Mouse (Mus musculus) limb, embryonic 14.5 days (tissue): ENCODE data around the gene Arl2bp. TPM values are rescaled to one million over a fixed set of nuclear protein-coding genes. Genes with fewer than 3 reads are reported as not detected.

ENCODE experiments used
- ATAC-seq: fragments of 200-750 bp; cut with Nextera tagmentation; 2 replicates; pipeline ENCODE4 v1.8.0; 2017; ENCODE audit warnings: low read depth, moderate number of reproducible peaks, moderate TSS enrichment; ENCODE audit not compliant: low FRiP score
- DNase-seq: peaks from one replicate; pipeline ENCODE4 v3.0.0-alpha.2; 2015; ENCODE audit warnings: low spot score
- H3K27ac ChIP-seq: fragments of 300-500 bp; sonication (generic); replicated peaks from 2 replicates; pipeline ENCODE4 v1.5.1; 2014; ENCODE audit warnings: low read depth, mild to moderate bottlenecking, low read length, moderate library complexity, mixed read lengths
- H3K27me3 ChIP-seq: fragments of 300-500 bp; sonication (generic); 2 replicates; pipeline ENCODE4 v1.6.1; 2014; ENCODE audit warnings: low read length, mixed read lengths; ENCODE audit not compliant: control insufficient read depth, insufficient read depth
- H3K36me3 ChIP-seq: fragments of 300-500 bp; sonication (generic); 2 replicates; pipeline ENCODE4 v1.6.1; 2014; ENCODE audit warnings: mild to moderate bottlenecking, low read length, moderate library complexity, mixed read lengths; ENCODE audit not compliant: control insufficient read depth, insufficient read depth
- H3K4me1 ChIP-seq: fragments of 300-500 bp; sonication (generic); 2 replicates; pipeline ENCODE4 v1.6.1; 2014; ENCODE audit warnings: antibody characterized with exemption, low read length, mixed read lengths; ENCODE audit not compliant: control insufficient read depth, insufficient read depth
- H3K4me2 ChIP-seq: fragments of 300-500 bp; sonication (generic); replicated peaks from 2 replicates; pipeline ENCODE4 v1.6.1; 2014; ENCODE audit warnings: low read depth, mild to moderate bottlenecking, low read length, moderate library complexity; ENCODE audit not compliant: severe bottlenecking
- H3K4me3 ChIP-seq: fragments of 300-500 bp; sonication (generic); replicated peaks from 2 replicates; pipeline ENCODE4 v1.5.1; 2014; ENCODE audit warnings: low read length
- H3K9ac ChIP-seq: fragments of 300-500 bp; sonication (generic); 2 replicates; pipeline ENCODE4 v1.6.1; 2014; ENCODE audit warnings: mild to moderate bottlenecking, low read depth, low read length, moderate library complexity; ENCODE audit not compliant: severe bottlenecking
- H3K9me3 ChIP-seq: fragments of 300-500 bp; sonication (generic); 2 replicates; pipeline ENCODE4 v1.6.1; 2016; ENCODE audit warnings: low read length; ENCODE audit not compliant: control insufficient read depth
- POLR2A ChIP-seq: fragments of 200-500 bp; IDR thresholded peaks from 2 replicates; pipeline ENCODE4 v1.8.0; 2012; ENCODE audit warnings: inconsistent platforms, mild to moderate bottlenecking, moderate library complexity, borderline replicate concordance; ENCODE audit not compliant: insufficient read depth, insufficient read length; ENCODE audit errors: extremely low read depth
- WGBS: fragments of 180-500 bp; shearing (Covaris S2); extraction: QIAGEN DNeasy Blood & Tissue Kit; methylation state at CpG from one replicate; pipeline ENCODE4 v1.1.7; 2014; 5-methylcytosine and 5-hydroxymethylcytosine counted together
- polyA plus RNA-seq, 2 experiments: library from polyadenylated mRNA; depleted of rRNA in 1 of 2; stranded (reverse) in 1 of 2; unstranded in 1 of 2; fragments of >200 nt; fragmentation: Nextera tagmentation in 1 of 2; extraction: Ambion mirVana in 1 of 2; gene quantifications; 2 replicates each; pipeline versions ENCODE4 v1.2.1 to v1.2.3; 2012 to 2014

Arl2bp gene
- polyA plus RNA-seq, 2 experiments = 54.0 to 111 TPM

DNA sequence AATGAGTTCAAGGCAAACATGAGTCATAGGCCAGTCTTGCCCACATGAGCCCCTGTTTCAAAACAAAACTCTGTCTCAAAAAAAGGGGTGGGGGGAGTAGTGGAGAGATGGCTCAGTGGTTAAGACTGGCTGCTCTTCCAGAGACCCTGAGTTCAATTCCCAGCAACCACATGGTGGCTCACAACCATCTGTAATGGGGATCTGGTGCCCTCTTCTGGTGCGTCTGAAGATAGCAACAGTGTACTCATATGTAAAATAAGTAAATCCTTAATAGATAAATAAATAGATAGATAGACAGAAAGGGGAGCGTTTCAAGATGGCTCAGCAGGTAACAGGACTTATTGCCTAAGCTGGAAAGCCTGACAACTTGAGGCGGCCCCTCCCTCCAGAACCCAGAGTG lies 14.0 kb downstream of the Arl2bp start:
- Histone ChIP-seq H3K36me3 (no peaks in the 10 kb centered on the region), H3K9ac (no peak overlapping the region), H3K4me3 (no peak overlapping the region), H3K4me2 (no peak overlapping the region), H3K27me3 (no peaks in the 10 kb centered on the region), H3K4me1 (no peaks in the 10 kb centered on the region), H3K9me3 (no peaks in the 10 kb centered on the region), H3K27ac (no peak overlapping the region)
- ATAC-seq = no peak
- DNase-seq = no peak
- no peak for TF ChIP-seq POLR2A
- 90% methylated on average over 3 of the region's 3 CpGs for WGBS

DNA sequence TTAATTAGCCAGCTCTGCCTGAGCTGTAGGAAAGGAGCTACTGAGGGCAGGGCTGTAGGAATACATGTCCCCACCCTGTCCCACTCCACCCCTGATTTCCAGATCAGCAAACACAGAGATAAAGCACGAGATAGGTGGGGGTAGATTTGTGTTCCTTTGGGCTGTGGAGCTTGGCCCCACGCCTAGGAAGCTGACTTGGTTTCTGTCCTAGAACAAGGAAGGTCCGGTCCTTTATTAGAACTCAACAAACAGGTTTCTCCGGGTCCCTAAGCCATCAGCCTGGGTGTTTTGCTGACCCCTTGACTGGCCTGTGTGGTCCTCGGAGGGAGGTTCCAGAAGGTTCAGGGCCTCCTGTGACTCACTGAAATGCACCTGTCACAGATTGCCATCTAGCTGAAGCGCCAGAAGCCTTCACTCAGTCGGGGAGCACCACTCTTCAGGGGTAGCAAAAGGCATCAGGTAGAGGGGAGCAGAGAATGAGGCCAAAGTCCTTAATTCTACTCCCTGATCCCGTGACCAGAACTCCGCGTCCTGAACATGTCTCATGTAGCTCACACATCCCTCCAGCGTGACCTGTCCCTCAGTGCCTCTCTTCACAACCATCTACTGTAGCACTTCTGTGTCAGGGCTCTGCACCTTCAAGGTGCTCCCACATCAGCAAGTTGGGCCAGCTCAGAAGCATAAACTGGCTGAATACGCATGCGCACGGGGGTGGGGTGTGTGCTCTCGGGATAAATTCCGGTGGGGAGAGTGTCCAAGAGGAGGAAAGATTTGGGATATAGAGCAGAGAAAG lies 16.5 kb downstream of the Arl2bp start:
- no peak for TF ChIP-seq POLR2A
- Histone ChIP-seq H3K27ac (no peak overlapping the region), H3K9ac (no peak overlapping the region), H3K9me3 (no peaks in the 10 kb centered on the region), H3K27me3 (no peaks in the 10 kb centered on the region), H3K4me1 (no peaks in the 10 kb centered on the region), H3K4me3 (no peak overlapping the region), H3K4me2 (no peak overlapping the region), H3K36me3 (no peaks in the 10 kb centered on the region)
- no peak for DNase-seq
- no peak for ATAC-seq
- 81% methylated on average over 16 of the region's 16 CpGs for WGBS

DNA sequence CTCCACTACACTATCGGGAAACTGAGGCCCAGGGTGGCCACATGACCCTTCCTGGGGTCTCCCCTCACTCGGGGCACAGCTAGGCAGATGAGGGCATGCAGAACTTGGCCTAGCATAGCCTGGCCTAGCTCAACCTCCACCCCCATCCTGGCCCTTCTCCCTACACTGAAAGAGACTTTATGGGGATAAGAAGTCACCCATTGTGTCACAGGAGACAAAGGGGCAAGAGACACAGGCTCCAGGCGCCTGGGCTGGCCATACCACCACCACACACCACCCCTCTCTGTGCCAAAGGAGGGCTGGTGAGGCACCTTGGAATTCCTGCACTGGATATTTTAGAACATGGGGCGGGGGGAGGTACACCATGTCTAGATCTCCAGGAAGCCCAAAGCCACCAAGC lies 17.9 kb downstream of the Arl2bp start:
- no peaks in the 10 kb centered on the region for H3K36me3 ChIP-seq
- no peak overlapping the region for H3K9ac ChIP-seq
- DNase-seq (no peak), ATAC-seq (no peak)
- no peak overlapping the region for H3K27ac ChIP-seq
- no peaks in the 10 kb centered on the region for H3K4me1 ChIP-seq
- TF ChIP-seq POLR2A = no peak
- H3K9me3 ChIP-seq = no peaks in the 10 kb centered on the region
- H3K4me3 ChIP-seq = no peak overlapping the region
- WGBS = 77% methylated on average over 4 of the region's 4 CpGs
- H3K4me2 ChIP-seq = no peak overlapping the region
- H3K27me3 ChIP-seq = no peaks in the 10 kb centered on the region

DNA sequence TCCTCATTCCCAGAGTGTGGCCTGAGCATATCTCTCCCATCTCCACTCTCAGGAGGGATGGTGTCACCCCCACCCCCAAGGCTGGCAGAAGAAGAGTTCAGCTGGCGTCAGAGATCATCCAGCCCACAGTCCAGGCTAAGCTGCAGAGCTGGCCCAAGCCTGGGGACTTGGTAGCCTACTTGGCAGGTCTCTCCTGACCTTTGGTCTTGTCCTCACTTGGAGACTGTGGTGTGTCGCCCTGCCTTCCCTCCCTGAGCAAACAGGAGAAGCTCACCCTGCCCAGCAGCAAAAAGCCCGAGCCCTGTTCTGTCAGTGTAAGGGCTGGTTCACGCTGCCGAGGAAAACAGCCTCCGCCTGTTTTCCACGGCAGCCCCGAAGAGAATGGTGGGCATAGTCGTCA lies 19.6 kb downstream of the Arl2bp start:
- Histone ChIP-seq H3K9me3 (no peaks in the 10 kb centered on the region), H3K9ac (no peak overlapping the region), H3K4me1 (no peaks in the 10 kb centered on the region), H3K36me3 (no peaks in the 10 kb centered on the region), H3K27ac (no peak overlapping the region), H3K4me2 (no peak overlapping the region), H3K27me3 (no peaks in the 10 kb centered on the region), H3K4me3 (no peak overlapping the region)
- DNase-seq = no peak
- TF ChIP-seq POLR2A = no peak
- WGBS = 70% methylated on average over 9 of the region's 9 CpGs
- ATAC-seq = no peak

DNA sequence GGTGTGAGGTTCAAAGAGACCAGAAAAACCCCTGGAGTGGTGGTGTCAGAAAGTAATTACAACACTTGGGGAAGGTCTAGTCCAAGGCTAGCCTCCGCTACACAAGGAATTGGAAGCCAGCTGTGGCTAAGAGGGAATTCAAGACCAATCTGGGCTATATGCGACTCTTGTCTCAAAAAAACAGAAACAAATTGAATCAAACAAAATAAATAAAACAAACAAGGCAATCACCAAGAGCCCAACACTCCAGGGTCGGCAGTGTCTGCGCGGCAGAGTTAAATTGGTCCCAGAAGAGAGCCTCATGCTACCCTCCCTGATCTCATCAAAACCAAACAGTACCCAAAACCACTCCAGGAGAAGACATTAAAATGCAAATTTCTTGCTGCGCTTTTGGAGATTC lies 28.3 kb downstream of the Arl2bp start:
- Histone ChIP-seq H3K4me1 (peaks cover 3% of the 10 kb centered on the region; the same call in 1 of the 2 replicates), H3K4me3 (no peak overlapping the region), H3K36me3 (no peaks in the 10 kb centered on the region), H3K27me3 (peaks cover 51% of the 10 kb centered on the region), H3K9ac (no peak overlapping the region), H3K27ac (no peak overlapping the region), H3K4me2 (no peak overlapping the region), H3K9me3 (no peaks in the 10 kb centered on the region)
- DNase-seq (no peak), ATAC-seq (no peak)
- no peak for TF ChIP-seq POLR2A
- 2% methylated on average over 6 of the region's 6 CpGs for WGBS
